Mouse (Mus musculus): ENCODE measurements around the gene Zkscan3.

GRCm38 (mm10) chr13:21366635-21367034 lies 35.9 kb downstream of the Zkscan3 start:
- no peak for TF ChIP-seq CTCF (IDR thresholded peaks at IDR 0.05)
- TF ChIP-seq POLR2A (IDR thresholded peaks at IDR 0.05; ENCODE audit: insufficient read depth, low read depth, low read length): no peak
- TF ChIP-seq EP300 (IDR thresholded peaks at IDR 0.05; ENCODE audit: insufficient read depth, low read depth, low read length): no peak
